Mouse (Mus musculus) c-Kit-positive CD71-positive TER-119-negative erythroid progenitor cells, embryonic 14.5 days (primary cell): ENCODE results near the gene Mtch1.
"Not testable (repeated sequence)": the region's sequence is repeated elsewhere in the genome, so short reads cannot be mapped to it uniquely, and the experiment has no call there.

Source experiments
- DNase-seq: peaks from one replicate; pipeline ENCODE4 v3.0.0-alpha.2; 2013; ENCODE audit warnings: low read depth

The Mtch1 gene

DNA sequence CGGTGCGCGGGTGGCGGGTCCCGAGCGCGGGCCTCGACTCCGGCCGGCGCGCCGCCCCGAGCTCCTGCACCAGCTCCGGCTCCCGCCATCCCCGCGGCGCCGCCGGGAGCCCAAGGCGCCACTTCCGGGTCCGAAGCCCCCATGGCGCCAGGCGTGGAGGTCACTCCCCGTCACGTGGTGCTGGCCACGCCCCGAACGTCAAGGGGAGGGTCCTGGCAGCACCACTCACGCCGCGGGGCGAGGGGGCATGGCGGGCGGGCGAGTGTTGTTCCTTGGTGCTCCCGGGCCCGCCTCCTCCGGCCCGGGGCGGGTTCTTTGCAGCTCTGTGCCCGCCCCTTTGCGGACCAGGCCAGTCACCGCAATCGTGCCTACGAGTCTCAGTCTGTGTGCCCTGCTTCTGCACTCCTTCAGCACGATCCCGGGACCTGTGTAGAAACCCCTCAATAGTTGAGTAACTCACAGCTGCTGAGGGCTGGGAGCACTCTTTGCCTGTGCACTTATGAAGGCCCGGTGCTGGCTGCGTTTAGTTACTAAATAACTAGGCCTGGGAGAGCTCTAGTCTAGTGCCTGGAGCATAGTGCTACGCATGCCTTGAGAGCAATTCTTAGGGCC lies at the start of gene Mtch1:
Mtch1 (minus strand) TSS at position 290 of the 612 bp plus-strand sequence.
- DNase-seq: peak; percentile 96

DNA sequence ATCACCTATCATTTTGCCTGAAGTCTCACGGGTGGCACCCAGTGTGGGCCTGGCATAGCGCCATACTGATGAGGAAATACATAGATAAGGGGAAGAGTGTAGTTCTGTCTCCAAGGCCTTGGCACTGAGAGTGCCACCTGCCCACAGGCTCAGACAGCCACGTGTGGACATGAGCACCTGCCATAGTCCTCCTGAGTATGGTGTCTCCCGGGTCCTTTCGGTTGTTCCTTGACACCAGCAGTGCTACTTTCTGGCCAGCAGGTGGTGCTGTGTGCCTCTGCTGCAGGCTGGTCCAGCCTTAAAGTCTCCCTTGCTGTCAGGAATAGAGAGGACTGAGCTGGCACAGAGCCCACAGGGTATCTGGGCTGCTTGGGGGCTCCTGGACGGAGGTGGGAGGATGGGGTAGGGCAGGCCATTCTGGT lies 49.1 kb upstream of the Mtch1 start:
- peak; percentile 85 for DNase-seq

DNA sequence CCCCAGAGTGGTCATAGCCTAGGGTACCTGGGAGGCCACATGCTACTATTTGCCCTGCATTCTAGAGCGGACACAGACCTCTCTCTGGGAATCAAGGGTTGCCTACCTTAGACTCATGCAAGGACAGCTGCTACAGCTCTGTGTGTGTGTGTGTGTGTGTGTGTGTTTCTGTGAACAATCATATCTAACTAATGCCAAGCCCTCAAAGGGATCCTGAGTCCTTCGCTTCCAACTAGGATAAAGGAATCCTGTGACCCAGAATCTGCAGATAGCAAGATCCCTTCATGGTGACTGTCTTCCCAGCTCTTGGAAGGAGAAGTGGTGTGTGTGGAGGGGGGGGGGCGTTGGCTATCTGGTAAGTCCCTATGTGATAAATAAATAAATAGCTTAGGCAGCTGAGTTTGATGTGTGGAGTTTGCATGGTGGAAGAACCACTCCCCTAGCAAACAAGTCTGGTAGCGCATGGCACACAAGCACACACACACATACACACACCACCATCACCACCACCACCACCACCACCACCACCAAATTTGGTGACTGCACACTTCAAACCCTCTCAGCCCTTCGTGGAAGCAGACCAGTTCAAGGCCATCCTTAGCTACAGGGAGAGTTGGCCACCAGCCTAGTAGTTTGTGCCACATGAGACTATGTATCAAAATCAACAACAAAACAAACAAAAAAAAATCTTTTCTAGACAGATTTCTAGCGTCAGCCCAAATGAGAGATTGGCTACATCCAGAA lies 48.5 kb upstream of the Mtch1 start:
- no peak for DNase-seq

DNA sequence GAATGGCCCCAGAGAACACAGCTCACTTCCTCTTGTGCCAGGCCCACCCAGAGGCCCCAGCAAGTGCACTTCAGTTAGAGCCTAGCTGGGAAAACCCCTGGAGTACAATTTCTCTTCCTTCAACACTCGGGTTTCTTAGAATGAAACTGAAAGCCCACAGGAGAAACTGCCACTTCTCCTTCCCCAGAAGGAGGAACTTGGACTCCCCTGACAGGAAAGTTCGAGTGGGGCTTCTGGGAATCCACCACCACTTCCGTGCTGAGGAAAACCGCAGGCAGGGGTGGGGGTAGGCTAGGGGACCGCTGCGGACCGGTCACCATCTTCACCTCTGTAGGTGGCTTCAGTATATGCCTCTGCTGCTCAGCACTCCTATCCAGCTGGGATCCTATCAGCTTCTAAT lies 47.6 kb upstream of the Mtch1 start:
- DNase-seq: no peak

DNA sequence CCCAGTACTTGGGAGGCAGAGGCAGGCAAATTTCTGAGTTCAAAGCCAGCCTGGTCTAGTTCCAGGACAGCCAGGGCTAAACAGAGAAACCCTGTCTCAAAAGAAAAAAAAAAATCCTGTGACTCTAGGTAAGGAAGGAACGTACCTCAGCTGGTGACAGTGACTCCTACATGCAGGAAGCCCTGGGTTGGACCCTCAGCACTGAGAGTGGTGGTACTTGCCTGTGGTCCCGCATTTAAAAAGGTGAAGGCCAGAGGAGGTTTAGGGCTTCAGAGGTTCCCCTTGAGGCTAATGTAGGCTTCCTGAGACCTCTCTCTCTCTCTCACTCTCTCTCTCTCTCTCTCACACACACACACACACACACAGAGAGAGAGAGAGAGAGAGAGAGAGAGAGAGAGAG lies 47.0 kb upstream of the Mtch1 start:
- not testable (repeated sequence) for DNase-seq

DNA sequence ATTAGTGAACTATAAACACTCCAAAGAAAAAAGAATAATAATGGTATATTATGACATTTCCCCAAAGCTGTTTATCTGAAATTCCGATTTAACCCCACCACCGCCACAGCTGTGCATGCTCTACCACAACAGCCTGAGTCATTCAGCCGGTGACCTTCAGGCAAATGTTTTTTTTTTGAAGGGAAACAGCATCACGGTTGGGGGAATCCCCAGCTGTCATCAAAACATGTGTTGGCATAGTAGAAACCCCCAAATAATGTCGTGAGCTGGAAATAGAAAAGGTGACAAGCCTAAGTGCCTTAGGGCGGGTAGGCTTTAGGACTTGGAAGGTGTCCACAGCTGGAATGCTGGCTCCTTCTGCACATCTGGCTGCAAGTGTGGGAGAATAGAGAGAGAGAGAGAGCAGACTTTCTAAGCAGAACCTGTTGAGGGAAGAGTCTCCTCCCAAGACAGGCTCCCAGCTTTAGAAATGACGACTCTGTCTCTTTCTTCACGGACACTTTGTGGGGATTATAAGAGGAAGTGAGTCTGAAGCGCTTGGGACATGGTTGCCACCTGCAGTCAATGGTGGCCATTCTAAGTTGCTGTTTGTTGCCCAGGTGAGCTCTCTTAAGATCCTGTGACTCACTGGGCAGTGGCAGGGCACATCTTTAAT lies 46.5 kb upstream of the Mtch1 start:
- no peak for DNase-seq

DNA sequence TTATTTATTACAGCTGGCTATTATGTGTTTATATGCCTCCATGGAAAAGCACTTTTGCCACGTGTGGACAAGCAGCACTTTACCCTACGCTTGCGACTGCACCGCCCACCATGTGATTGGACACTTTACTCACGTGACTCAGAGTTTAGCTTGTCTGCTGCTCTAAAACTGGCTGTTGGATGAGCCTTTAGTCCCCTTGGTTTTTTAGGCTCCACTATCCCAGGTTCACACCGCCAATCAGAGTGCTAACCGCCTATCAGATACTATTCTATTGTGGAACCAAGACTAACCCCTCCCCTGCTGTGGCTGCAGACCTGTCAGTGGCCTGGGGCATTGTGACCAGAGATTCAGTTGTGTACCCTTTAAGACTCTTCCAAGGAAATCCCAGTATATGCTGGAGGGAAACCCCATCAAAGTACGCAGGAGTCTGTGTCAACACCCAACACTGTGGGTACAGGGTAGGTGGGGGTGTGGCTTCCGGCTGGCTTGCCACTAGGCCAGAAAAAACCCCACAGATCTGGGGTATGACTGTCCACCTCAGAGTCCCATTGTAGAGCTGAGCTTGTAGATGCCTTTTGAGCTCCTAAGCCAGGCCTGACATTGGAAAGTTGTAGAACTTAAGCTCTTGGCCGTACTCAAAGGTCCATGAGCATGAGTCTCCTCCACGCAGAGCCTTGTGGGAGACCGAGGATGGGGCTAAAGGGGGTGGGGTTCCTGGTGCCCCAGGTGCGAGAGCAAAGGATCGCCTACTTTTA lies 45.8 kb upstream of the Mtch1 start:
- DNase-seq: no peak

DNA sequence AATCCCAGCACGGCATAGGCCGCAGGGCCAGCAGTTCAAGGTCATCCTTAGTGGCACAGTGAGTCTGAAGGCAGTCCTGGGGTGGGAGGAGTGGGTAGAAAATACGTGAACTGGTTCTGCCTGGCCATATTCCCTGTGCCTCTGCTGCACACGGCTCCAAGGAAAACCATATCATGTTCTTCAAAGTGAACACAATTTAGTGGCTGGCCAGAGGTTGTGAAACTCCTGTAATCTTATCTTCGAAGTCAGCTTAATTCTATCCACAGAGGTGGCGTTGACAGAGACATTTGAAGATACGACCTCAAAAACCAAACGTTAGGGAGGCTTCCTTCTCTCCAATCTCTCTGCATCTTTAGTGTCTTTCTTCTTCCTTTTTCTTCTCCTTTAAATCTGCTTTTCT lies 43.5 kb upstream of the Mtch1 start:
- DNase-seq: no peak

DNA sequence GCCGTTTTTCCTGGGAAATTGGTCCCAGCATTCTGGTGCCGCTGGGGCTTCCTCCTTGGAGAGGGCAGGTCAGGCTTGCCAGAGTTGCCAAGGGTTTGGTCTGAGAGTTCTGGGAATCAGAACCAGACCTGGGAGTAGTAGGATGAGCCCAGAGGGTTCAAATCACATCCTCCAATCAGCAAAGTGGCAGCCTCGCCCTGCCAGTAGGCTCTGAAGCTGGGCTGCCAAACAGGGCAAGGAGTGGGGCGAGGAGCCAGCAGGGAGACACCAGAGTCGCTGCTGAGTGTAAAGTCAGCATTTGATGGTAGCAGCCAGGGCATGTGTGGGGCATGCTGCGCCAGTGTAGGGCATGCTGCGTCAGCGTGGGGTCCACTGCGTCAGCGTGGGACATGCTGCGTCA lies 41.2 kb upstream of the Mtch1 start:
- no peak for DNase-seq

DNA sequence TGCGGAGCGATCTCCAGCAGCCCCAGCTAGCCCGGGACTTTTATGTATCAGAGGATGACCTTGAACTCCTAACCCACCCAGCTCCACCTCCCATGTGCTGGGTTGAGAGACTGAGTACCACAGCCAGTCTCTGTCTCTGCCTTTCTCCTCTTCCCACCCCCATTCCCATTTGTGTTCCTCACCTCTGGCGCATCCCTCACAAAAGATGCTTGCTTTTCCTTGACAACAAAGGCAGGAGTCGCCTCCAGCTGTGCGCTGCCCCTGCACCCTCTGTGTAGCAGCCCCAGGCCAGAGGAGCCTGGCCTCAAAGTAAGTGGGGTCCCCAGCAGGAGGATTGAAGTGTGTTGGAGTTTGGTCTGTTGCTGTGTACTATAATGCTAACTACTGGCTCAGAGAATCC lies 38.0 kb upstream of the Mtch1 start:
- DNase-seq: no peak

DNA sequence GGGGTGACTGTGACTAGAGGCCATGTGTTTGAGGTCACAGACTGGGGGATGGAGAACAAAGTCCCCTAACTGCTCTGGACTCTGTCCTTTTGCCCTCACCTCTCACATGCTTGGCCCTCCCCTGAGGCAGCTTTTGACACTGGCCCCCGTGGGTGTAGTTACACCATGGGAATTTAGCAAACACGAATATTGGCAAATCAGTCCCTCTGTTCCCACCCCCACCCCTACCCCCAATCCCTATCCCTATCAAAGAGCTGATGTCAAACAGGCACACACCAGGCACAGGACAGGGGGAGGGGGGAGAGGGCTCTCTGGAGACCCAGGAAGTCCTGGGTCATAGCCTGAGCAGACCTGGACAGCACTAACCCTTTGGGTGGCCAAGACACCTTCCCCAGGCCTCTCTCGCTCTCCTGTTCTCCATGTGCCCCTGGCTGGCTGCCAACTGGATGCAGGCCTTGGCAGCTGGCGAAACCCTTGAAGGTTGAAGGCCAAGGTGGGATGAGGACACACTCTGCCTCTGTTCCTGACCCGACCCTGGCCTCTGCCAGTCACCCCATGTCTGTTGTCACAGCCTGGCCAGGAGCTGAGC lies 37.2 kb upstream of the Mtch1 start:
- DNase-seq: no peak

DNA sequence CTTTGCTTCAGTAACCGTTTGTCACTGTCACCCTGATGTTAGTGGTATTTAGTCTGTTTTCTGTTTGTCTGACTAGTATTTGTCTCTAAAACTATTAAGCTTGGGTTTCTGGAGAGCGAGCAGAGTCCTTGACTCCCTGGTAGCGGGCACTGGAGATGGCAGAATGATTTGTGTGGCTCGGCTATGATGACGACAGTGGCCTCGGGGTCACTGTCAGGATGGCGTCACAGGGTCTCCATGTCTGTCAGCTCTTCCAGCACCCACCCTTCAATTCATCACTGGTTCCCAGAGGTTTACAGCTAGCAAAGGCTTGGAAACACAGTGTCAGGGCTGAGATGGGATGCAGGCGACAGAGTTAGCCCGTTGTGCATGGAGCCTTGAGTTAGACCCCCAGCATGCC lies 36.2 kb upstream of the Mtch1 start:
- no peak for DNase-seq

DNA sequence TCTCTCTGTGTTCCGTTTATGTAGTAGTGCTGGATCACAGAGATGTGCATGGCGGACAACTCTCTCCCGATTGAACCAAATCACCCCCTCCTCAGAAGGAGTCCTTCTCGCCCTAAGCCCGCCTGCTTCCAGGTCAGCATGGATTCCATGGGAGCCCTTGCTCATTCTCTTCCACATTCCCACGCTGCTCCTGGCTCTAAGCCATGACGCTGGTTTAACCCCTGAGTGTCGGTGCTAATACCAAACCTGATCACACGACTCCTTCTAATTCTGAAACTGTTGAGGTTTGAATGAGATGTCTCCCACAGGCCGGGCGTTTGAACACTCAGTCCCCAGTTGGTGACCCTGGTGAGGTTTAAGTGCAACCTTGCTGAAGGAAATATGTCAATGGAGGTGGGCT lies 34.7 kb upstream of the Mtch1 start:
- DNase-seq: no peak

DNA sequence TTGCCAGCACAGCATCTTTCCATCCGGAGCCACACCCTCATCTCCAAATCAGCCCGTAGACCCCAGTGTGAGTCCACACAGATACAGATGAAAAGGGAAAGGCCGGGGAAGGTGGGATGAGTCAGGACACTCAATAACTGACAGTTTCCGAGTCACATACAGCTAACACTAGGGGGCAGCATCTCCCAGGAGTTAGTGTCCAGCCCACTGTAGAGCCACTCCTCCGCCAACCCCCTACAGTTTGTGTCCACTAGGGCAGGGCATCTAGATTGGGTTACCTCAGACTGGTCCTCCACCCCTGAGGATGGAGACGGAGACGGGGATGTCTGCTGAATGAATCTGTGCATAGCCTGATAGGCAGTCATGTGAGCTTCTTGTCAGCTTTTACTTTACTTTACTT lies 33.7 kb upstream of the Mtch1 start:
- peak; percentile 75 for DNase-seq

DNA sequence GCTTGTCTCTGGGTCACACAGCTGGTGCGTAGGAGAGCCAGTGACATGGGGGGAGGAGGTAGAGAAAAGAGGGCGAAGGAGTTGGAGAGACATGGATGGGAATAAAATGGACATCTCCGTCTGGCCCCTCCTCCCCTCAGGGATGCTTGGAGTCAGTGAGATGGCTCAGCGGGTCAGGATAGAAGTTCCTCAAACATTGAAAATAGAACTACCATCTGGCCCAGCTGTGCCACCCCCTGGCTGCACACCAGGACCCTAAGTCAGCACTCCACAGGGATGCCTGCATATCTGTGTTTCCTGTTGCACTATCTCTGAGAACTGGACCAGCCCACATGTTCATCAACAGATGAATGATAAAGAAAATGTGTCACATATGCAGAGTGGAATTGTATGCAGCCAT lies 32.5 kb upstream of the Mtch1 start:
- no peak for DNase-seq

DNA sequence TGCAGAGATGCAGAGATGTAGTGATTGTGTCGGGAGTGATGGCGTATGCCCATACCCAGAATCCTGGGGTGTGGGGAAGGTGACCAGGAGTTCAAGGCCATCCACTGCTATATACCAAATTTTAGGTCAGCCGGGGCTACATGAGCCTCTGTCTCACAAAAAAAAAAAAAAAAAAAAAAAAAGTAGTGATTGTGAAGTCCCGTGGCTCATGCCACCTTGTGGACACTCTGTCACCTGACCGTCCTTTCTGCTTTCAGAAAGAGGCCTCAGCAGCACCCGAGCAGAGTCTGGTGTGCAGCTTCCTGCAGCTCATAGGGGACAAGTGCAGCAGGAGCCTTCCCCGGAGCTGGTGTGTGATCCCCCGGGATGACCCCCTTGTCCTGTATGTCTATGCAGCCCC lies 30.3 kb upstream of the Mtch1 start:
- DNase-seq: no peak

DNA sequence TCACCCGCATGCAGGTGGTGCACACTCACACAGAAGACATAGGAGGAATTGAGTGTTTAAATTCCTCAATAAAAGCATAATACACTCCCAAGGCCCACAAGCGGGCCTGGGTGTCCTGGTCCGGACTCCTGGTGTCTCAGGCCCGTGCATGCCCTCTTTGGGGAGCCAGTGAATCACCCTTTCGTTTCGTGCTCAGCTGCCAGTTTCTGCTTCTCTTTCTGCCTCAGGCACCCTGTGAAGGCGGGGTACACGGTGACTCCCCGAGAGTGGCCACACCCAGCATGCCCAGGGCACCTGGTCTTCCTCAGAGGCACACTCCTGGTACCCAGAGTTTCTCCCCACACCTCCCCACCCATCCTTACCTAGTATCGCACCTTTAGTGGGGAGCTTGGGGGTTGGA lies 28.1 kb upstream of the Mtch1 start:
- no peak for DNase-seq

DNA sequence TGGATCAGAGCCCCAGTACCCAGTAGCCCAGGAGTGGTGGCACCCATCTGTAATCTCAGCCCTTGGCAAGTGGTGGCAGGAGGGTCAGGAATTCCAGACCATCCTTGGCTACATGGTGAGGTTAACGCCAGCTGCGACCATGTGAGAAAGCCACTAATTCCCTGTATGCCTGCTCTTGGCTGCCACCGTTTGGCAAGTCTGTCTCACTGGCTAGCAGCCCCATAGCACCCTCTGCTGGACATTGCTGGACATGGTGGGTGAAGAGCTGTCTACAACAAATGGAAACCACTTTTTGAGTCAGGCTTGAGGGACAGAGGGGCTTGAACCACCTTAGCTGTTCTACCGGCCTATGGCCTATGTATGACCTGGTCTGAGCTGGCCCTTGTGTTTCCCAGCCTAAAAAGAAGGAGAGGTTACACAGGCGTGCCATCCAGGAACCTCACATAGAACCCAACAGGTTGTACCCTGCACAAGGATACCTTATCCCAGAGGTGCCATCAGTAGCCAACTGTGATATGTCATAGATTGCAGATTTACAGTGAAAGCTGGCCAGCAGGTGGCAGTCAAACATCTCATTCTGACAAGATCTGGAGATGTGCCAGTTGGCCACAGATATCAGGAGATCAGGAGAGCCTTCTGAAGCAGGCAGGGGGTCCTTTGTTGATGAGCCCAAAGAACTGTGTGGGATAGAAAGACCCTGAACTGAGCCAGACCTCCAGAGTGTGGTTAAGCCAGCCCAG lies 23.4 kb upstream of the Mtch1 start:
- peak; percentile 84 for DNase-seq

DNA sequence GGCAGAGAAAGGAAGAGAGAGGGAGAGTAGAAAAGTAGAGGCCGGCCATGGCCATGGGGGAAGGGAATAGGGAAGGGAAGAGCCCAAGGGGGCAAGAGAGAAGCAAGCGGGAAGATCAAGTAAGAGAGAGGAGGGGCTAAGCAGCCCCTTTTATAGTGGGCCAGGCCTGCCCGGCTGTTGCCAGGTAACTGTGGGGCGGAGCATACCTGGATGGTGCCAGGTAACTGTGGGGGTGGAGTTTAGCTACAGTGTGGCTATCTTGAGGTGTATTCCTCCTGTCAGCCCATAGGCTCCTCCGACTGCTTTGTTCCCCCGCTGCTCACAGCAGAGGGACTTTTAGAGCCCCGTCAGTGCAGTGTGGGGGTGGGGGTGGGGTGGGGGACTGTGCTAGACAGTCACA lies 21.0 kb upstream of the Mtch1 start:
- no peak for DNase-seq

DNA sequence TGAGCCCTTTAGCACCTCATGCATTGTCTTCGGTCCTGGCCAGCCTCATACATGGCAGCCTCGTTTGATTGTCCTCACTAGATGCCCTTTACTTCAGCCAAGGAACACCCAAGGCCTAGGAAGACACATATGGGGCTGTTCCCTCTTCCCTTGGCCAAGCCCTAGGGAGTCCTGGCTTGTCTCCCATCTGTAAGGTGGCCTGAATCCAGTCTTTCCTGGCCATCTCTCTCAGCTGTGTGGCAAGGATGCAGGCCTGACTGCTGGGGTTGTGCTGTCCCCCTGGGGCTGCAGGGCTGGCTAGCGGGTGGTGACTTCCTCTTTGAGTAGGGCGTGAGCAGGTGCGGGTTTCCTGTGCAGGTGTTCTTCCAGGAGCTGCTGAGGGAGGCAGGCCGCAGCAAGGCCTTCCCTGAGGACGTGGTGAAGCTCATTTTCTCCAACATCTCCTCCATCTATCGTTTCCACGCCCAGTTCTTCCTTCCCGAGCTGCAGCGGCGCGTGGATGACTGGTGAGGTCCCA lies 17.4 kb upstream of the Mtch1 start:
- no peak for DNase-seq

DNA sequence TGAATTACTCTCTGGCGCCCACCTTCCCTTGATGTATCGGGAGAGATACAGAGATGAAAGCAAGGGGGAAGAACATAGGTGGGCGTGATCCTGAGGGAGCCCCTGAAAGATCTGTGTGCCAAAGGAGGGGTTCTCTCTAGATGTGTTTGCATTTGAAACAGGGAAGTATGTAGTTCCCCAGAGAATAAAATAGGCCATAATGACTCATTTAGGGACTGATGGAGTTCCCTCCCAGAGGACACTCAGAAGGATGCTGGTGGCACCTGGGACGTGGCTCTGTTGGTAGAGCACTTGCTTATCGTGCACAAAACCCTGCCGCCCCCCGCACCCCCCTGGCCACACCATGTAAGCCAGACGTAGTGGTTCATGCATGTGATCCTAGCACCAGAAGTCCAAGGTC lies 15.4 kb upstream of the Mtch1 start:
- DNase-seq: no peak
